Mouse (Mus musculus) forebrain, embryonic 16.5 days (tissue): ENCODE results near the gene Tnrc18. TPM values are rescaled to one million over a fixed set of nuclear protein-coding genes. Genes with fewer than 3 reads are reported as not detected.

Experiments
- ATAC-seq: fragments of 200-750 bp; cut with Nextera tagmentation; 2 replicates; pipeline ENCODE4 v1.8.0; 2017; ENCODE audit warnings: mild to moderate bottlenecking, moderate library complexity
- H3K27ac ChIP-seq: fragments of 300-500 bp; sonication (generic); 2 replicates; pipeline ENCODE4 v1.5.1; 2014; ENCODE audit warnings: low read length, control low read depth
- H3K27me3 ChIP-seq: fragments of 300-500 bp; sonication (generic); replicated peaks from 2 replicates; pipeline ENCODE4 v1.6.1; 2014; ENCODE audit warnings: low read length; ENCODE audit not compliant: control insufficient read depth, insufficient read depth
- H3K36me3 ChIP-seq: fragments of 300-500 bp; sonication (generic); 2 replicates; pipeline ENCODE4 v1.6.1; 2014; ENCODE audit not compliant: control insufficient read depth, insufficient read depth
- H3K4me1 ChIP-seq: fragments of 300-500 bp; sonication (generic); replicated peaks from 2 replicates; pipeline ENCODE4 v1.6.1; 2014; ENCODE audit warnings: low read length; ENCODE audit not compliant: control insufficient read depth, insufficient read depth
- H3K4me2 ChIP-seq: fragments of 300-500 bp; sonication (generic); 2 replicates; pipeline ENCODE4 v1.6.1; 2014; ENCODE audit warnings: mild to moderate bottlenecking, low read length, control low read depth
- H3K4me3 ChIP-seq: fragments of 300-500 bp; sonication (generic); replicated peaks from 2 replicates; pipeline ENCODE4 v1.5.1; 2014; ENCODE audit warnings: mild to moderate bottlenecking, low read length, control low read depth
- H3K9ac ChIP-seq: fragments of 300-500 bp; sonication (generic); replicated peaks from 2 replicates; pipeline ENCODE4 v1.6.1; 2014; ENCODE audit warnings: low read depth, low read length, control low read depth
- H3K9me3 ChIP-seq: fragments of 300-500 bp; sonication (generic); 2 replicates; pipeline ENCODE4 v1.6.1; 2016; ENCODE audit warnings: low read length; ENCODE audit not compliant: control insufficient read depth
- WGBS: fragments of 180-500 bp; shearing (Covaris S2); extraction: QIAGEN DNeasy Blood & Tissue Kit; methylation state at CpG from one replicate; pipeline ENCODE4 v1.1.7; 2014; 5-methylcytosine and 5-hydroxymethylcytosine counted together
- polyA plus RNA-seq: library from polyadenylated mRNA; unstranded; fragments of >200 nt; fragmentation: Nextera tagmentation; extraction: Ambion mirVana; gene quantifications from 2 replicates; pipeline ENCODE4 v1.2.1, GENCODE M21; 2015

Tnrc18 gene
- polyA plus RNA-seq, 1 experiment from 2014 or later: 40.4 TPM

GRCm38 (mm10) chr5:142812621-142812975 is 4.9 kb downstream of the Tnrc18 start:
- peak overlapping the region; percentile 89 for H3K4me2 ChIP-seq
- no peak for ATAC-seq
- H3K9ac ChIP-seq: peak overlapping the region; percentile 100
- H3K27me3 ChIP-seq: no peaks in the 10 kb centered on the region
- H3K27ac ChIP-seq: peak overlapping the region; percentile 100
- H3K9me3 ChIP-seq: no peaks in the 10 kb centered on the region
- WGBS: 0% methylated on average over 8 of the region's 8 CpGs
- H3K4me3 ChIP-seq: peak overlapping the region; percentile 59
- H3K36me3 ChIP-seq: peaks cover 6% of the 10 kb centered on the region; the same call in 1 of the 2 replicates
- H3K4me1 ChIP-seq: peaks cover 38% of the 10 kb centered on the region

DNA sequence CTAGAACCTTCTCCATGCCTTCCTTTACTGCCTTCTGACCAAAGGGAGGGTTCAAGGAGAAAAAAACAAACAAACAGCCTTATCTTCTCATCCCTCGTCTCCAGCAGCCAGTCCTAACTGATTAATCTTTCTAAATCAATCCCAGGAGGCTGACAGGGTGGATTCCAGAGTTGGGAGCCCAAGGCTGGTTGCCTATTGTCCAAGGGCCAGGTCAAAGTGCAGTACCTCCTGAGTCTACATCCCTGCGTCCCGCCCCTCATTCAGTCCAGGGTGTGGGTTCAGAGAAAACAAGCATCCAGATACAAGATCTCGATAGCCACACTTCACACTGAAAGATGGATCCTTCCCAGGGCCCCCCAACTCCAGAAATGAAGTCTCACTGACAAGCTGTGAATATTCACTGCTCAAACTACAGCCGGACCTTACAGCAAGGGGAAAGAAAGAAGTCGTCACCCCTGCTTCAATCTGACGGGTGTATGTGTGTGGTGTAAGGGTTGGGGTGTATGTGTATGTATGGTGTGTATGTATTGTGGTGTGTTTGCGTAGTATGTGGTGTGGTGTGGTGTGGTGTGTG is 5.5 kb downstream of the Tnrc18 start:
- Histone ChIP-seq H3K4me1 (peaks cover 38% of the 10 kb centered on the region), H3K36me3 (peaks cover 6% of the 10 kb centered on the region; the same call in 1 of the 2 replicates), H3K27ac (peak overlapping the region; percentile 100), H3K27me3 (no peaks in the 10 kb centered on the region), H3K9ac (peak overlapping the region; percentile 100), H3K4me2 (peak overlapping the region; percentile 89), H3K4me3 (peak overlapping the region; percentile 59), H3K9me3 (no peaks in the 10 kb centered on the region)
- 12% methylated on average over 8 of the region's 8 CpGs for WGBS
- no peak for ATAC-seq

DNA sequence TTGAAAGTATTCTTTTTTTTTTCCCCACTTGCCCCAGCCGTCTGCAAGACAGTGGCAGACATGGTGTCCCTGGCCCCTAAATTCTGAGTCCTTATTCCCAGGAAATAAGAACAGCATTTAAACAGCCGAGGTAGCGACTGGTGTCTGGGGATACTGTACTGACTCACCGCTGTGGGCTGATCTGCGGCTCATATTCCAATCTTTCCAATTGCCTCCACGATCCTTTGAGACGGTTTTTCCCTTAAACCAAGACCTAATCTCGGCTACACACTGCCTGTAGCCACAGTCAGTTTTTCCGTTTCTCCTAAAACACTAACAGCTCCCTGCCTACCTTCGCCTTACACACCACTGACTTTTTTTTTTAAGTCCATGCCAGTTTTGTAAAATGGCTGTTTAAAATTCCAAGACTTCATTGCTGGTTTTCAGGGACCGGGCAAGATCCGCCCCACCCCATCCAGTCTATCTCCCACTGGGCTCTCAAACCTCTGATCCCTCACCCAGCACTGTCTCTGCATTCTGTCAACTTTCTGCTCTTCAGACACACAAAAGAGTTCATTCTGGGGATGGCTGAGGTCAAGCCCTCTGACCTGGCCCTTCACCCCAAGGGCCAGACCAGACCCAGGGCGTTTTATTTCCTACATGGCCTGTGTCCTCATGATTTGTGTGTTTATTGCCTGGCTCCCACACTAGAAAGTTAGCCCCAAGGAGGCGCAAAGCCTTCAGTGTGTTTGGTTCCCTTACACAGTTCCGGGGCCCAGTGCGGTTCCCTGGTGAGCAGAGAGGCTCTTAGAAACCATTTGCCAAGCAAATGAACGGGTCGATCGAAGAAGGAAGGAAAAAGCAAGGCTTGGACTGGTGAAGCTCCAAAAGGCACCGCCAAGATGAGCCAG is 6.5 kb downstream of the Tnrc18 start:
- H3K4me1 ChIP-seq: peaks cover 38% of the 10 kb centered on the region
- no peak for ATAC-seq

GRCm38 (mm10) chr5:142807661-142808060 is 9.8 kb downstream of the Tnrc18 start:
- Histone ChIP-seq H3K4me1 (peaks cover 57% of the 10 kb centered on the region), H3K27ac (no peak overlapping the region), H3K36me3 (peaks cover 6% of the 10 kb centered on the region; the same call in 1 of the 2 replicates), H3K4me2 (no peak overlapping the region), H3K9me3 (no peaks in the 10 kb centered on the region), H3K9ac (no peak overlapping the region), H3K27me3 (no peaks in the 10 kb centered on the region), H3K4me3 (no peak overlapping the region)
- no peak for ATAC-seq
- WGBS: 81% methylated on average over 7 of the region's 7 CpGs

More for the DNA sequence above, 6.5 kb downstream of the Tnrc18 start:
- Histone ChIP-seq H3K4me2 (peak overlapping the region; percentile 89), H3K27ac (peak overlapping the region; percentile 66), H3K9ac (peak overlapping the region; percentile 100), H3K4me3 (peak overlapping the region; percentile 59), H3K36me3 (peaks cover 6% of the 10 kb centered on the region; the same call in 1 of the 2 replicates), H3K27me3 (no peaks in the 10 kb centered on the region), H3K9me3 (no peaks in the 10 kb centered on the region)
- 12% methylated on average over 20 of the region's 20 CpGs for WGBS

DNA sequence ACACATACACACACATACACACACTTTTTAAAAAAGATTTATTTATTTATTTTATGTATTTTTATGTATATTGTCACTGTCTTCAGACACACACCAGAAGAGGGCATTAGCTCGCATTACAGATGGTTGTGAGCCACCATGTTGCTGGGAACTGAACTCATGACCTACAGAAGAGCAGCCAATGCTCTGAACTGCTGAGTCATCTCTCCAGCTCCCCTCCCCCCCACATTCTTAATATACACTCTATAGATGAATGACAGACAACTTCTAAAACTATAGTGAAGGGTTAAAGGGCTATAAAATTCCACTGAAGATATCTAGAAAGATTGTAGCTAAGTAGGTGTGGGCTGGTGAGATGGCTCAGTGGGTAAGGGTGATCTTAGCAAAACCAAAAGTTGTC is 13.7 kb downstream of the Tnrc18 start:
- H3K4me3 ChIP-seq: no peak overlapping the region
- WGBS: 84% methylated on average over 1 of the region's 1 CpGs
- H3K27me3 ChIP-seq: no peaks in the 10 kb centered on the region
- no peak overlapping the region for H3K4me2 ChIP-seq
- H3K27ac ChIP-seq: no peak overlapping the region
- H3K9ac ChIP-seq: no peak overlapping the region
- no peaks in the 10 kb centered on the region for H3K36me3 ChIP-seq
- ATAC-seq: no peak
- peaks cover 57% of the 10 kb centered on the region for H3K4me1 ChIP-seq
- no peaks in the 10 kb centered on the region for H3K9me3 ChIP-seq

GRCm38 (mm10) chr5:142802884-142803283 is 14.6 kb downstream of the Tnrc18 start:
- 0 out of 2 replicates have a peak overlapping the region, but pooled peaks have one; percentile 16 for H3K27ac ChIP-seq
- H3K36me3 ChIP-seq: no peaks in the 10 kb centered on the region
- no peak overlapping the region for H3K9ac ChIP-seq
- no peaks in the 10 kb centered on the region for H3K27me3 ChIP-seq
- H3K4me2 ChIP-seq: no peak overlapping the region
- H3K4me1 ChIP-seq: peaks cover 65% of the 10 kb centered on the region
- no peaks in the 10 kb centered on the region for H3K9me3 ChIP-seq
- H3K4me3 ChIP-seq: no peak overlapping the region
- no peak for ATAC-seq
- 67% methylated on average over 4 of the region's 4 CpGs for WGBS

DNA sequence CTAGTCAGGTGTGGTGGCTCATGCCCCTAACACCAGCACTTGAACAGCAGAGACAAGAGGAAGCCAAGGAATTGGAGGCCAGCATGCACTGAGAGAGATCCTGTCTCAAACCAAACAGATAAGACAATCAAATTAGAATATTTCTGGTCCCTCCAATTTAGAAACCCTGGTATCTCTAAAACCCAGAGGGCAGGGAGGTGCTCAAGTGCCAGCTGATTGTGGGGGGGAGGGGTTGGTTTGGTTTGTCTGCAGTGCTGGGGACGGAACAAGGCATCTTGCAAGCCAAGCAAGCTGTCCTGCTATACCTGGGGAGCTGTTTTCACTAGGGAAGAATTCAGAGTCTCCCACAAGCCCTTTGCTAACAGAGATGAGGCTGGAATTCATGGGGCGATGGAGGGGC is 15.5 kb downstream of the Tnrc18 start:
- peak overlapping the region; percentile 18; the same call in 1 of the 2 replicates for H3K9ac ChIP-seq
- peaks cover 72% of the 10 kb centered on the region for H3K4me1 ChIP-seq
- no peaks in the 10 kb centered on the region for H3K36me3 ChIP-seq
- H3K4me3 ChIP-seq: no peak overlapping the region
- no peak for ATAC-seq
- H3K27me3 ChIP-seq: no peaks in the 10 kb centered on the region
- H3K27ac ChIP-seq: no peak overlapping the region
- WGBS: 42% methylated on average over 2 of the region's 2 CpGs
- H3K4me2 ChIP-seq: no peak overlapping the region; the same call in 1 of the 2 replicates
- H3K9me3 ChIP-seq: no peaks in the 10 kb centered on the region

DNA sequence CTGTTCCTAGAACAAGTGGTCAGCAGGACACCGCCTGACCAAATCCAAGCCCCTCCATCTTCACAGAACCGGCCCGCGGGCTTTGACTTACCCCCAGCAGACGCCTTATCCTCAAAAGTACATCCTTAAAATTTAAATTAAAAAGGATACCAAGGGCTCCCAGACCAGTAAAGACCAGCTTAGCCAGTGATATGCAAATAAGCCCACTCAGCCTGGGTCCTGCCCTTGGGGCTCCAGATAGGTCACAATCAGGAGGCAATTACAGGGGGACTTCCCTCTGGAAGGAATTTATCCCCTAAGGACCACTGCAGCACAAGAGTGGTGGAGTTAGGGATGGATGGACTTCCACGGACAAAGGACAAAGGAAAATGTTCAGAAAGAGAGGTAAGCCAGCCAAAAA is 16.8 kb downstream of the Tnrc18 start:
- Histone ChIP-seq H3K9me3 (no peaks in the 10 kb centered on the region), H3K36me3 (no peaks in the 10 kb centered on the region), H3K4me1 (peaks cover 75% of the 10 kb centered on the region), H3K27me3 (no peaks in the 10 kb centered on the region), H3K9ac (0 out of 2 replicates have a peak overlapping the region, but pooled peaks have one; percentile 11), H3K27ac (no peak overlapping the region), H3K4me3 (no peak overlapping the region), H3K4me2 (peak overlapping the region; percentile 15; the same call in 1 of the 2 replicates)
- 7% methylated on average over 6 of the region's 6 CpGs for WGBS
- no peak for ATAC-seq

GRCm38 (mm10) chr5:142800198-142800597 is 17.3 kb downstream of the Tnrc18 start:
- Histone ChIP-seq H3K4me2 (no peak overlapping the region), H3K27me3 (no peaks in the 10 kb centered on the region), H3K4me3 (no peak overlapping the region), H3K4me1 (peaks cover 76% of the 10 kb centered on the region), H3K9me3 (no peaks in the 10 kb centered on the region), H3K27ac (no peak overlapping the region), H3K9ac (no peak overlapping the region), H3K36me3 (no peaks in the 10 kb centered on the region)
- ATAC-seq: 0 out of 2 replicates have a peak, but pooled peaks have one; percentile 30
- WGBS: 29% methylated on average over 8 of the region's 8 CpGs
